8 mouse cellular contexts compared by ENCODE assay signal in the genomic region with DNA sequence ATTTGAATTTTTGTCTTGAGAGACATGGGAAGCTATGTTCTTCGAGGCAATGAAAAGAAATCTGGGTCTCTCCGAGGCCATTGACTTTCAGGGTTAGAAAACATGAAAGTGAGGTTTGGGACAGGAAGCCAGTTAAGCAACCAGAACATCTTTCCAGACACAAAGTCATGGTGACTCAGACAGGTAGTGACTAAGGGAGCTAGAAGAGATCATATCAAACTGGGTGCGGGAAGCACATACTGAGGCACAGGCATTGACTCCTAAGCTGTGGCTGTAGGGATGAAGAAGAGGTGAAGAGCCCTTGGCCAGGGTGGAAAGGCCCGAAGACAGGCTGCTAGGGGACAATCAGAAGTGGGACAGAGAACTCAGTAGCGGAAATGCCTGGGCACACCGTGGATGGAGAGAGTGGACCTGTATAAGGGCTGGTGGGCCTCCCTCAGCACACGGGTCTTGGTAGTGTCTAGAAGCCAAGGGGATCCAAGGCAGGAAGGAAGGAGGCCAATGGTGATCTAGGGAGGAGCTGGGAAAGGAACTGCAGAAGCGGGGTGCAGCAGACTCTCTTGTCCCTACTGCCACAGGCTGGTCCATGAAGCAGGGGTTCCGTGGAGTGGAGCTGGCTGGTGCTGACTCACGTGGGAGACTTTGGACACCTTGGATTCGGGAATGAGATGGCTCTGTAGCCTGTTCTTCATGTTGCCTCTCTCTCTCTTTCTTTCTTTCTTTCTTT. TPM values are rescaled to one million over a fixed set of nuclear protein-coding genes. Genes with fewer than 3 reads are reported as not detected.
A peak's percentile ranks its signal among the peaks of the same experiment; 100 is the strongest.
DNase-seq lines count a peak whose midpoint lies in the region; ATAC-seq and TF ChIP-seq lines count a peak whose summit lies in the region.

No protein-coding gene starts in this region.

- peak overlapping the region; percentile 91 for H3K4me2 ChIP-seq in CH12.LX (ENCODE audit: insufficient read depth, low read depth, poor library complexity, severe bottlenecking)
- peak overlapping the region; percentile 83 for H3K4me2 ChIP-seq in forebrain, embryonic 13.5 days
- peak overlapping the region; percentile 89 for H3K4me2 ChIP-seq in liver, embryonic 13.5 days
- peak overlapping the region; percentile 70 for H3K4me2 ChIP-seq in stomach, postnatal 0 days (replicated peaks; ENCODE audit: low read depth)

- in situ Hi-C loops in CH12.LX (cut with MboI; ENCODE audit: low pct_ligation_motif_present, low pct_unique_long_range_greater_than_20kb, low sequenced_read_pairs) = loop anchor here (5.0 to 25.0 kb wide), 2 partner anchors 85 to 430 kb away; a partner anchor contains a TSS

- H3K27me3 ChIP-seq in erythroblast, embryonic 14.5 days (ENCODE audit: control insufficient read depth) = peaks cover 7% of the 10 kb centered on the region
- peaks cover 13% of the 10 kb centered on the region for H3K27me3 ChIP-seq in CH12.LX (replicated peaks)
- H3K27me3 ChIP-seq in forebrain, embryonic 13.5 days = no peaks in the 10 kb centered on the region
- peaks cover 10% of the 10 kb centered on the region for H3K27me3 ChIP-seq in liver, embryonic 13.5 days
- no peaks in the 10 kb centered on the region for H3K27me3 ChIP-seq in stomach, postnatal 0 days (ENCODE audit: control insufficient read depth, insufficient read depth, low read length)

- no peak for TF ChIP-seq EP300 in CH12.LX (IDR thresholded peaks at IDR 0.05; ENCODE audit: low read length)
- no peak for TF ChIP-seq EP300 in stomach, postnatal 0 days (optimal IDR thresholded peaks at IDR 0.05)

- peak overlapping the region; percentile 98 for H3K9ac ChIP-seq in CH12.LX (ENCODE audit: insufficient read depth, low read depth)
- H3K9ac ChIP-seq in forebrain, embryonic 13.5 days = peak overlapping the region; percentile 98
- peak overlapping the region; percentile 84 for H3K9ac ChIP-seq in liver, embryonic 13.5 days
- peak overlapping the region; percentile 95; the same call in 1 of the 2 replicates for H3K9ac ChIP-seq in stomach, postnatal 0 days (ENCODE audit: low read length)

- WGBS in forebrain, embryonic 13.5 days = 90% methylated on average over 11 of the region's 11 CpGs
- WGBS in liver, embryonic 13.5 days (ENCODE audit: insufficient replicate concordance) = 60% methylated on average over 11 of the region's 11 CpGs
- WGBS in stomach, postnatal 0 days = 75% methylated on average over 11 of the region's 11 CpGs

- H3K79me2 ChIP-seq in CH12.LX (replicated peaks; ENCODE audit: control insufficient read depth, extremely low read depth, insufficient read depth, poor library complexity, severe bottlenecking) = peaks cover 13% of the 10 kb centered on the region

- H3K9me3 ChIP-seq in erythroblast, embryonic 14.5 days (ENCODE audit: control insufficient read depth, low read length) = no peaks in the 10 kb centered on the region
- H3K9me3 ChIP-seq in CH12.LX (replicated peaks; ENCODE audit: low read length) = no peaks in the 10 kb centered on the region
- 0 out of 2 replicates have a peak, but pooled peaks cover 3% of the 10 kb centered on the region for H3K9me3 ChIP-seq in forebrain, embryonic 13.5 days (replicated peaks)
- no peaks in the 10 kb centered on the region for H3K9me3 ChIP-seq in liver, embryonic 13.5 days (replicated peaks)
- no peaks in the 10 kb centered on the region for H3K9me3 ChIP-seq in stomach, postnatal 0 days (ENCODE audit: control insufficient read depth, low read length)

- no peaks in the 10 kb centered on the region for H3K36me3 ChIP-seq in erythroblast, embryonic 14.5 days (ENCODE audit: control insufficient read depth)
- H3K36me3 ChIP-seq in CH12.LX (replicated peaks in 1 of 2; ENCODE audit: control insufficient read depth in 1 of 2, insufficient read depth in 1 of 2, low read length in 1 of 2) = peaks cover 0 to 5% of the 10 kb centered on the region in 2 experiments
- peaks cover 18% of the 10 kb centered on the region for H3K36me3 ChIP-seq in forebrain, embryonic 13.5 days (ENCODE audit: poor library complexity, severe bottlenecking)
- H3K36me3 ChIP-seq in liver, embryonic 13.5 days = no peaks in the 10 kb centered on the region
- no peaks in the 10 kb centered on the region for H3K36me3 ChIP-seq in stomach, postnatal 0 days (ENCODE audit: control insufficient read depth, insufficient read depth, low read length)

- no peak for TF ChIP-seq CTCF in CH12.LX (conservative IDR thresholded peaks at IDR 0.05 in 1 of 2, IDR thresholded peaks at IDR 0.05 in 1 of 2; ENCODE audit: low read depth in 2 of 2, low read length in 2 of 2)
- no peak for TF ChIP-seq CTCF in stomach, postnatal 0 days (IDR thresholded peaks at IDR 0.05; ENCODE audit: low read depth)

- H3K27ac ChIP-seq in CH12.LX (ENCODE audit: insufficient read depth, low read depth) = peak overlapping the region; percentile 95
- H3K27ac ChIP-seq in forebrain, embryonic 13.5 days = peak overlapping the region; percentile 54
- H3K27ac ChIP-seq in liver, embryonic 13.5 days = peak overlapping the region; percentile 75; the same call in 1 of the 2 replicates
- H3K27ac ChIP-seq in stomach, postnatal 0 days (replicated peaks) = peak overlapping the region; percentile 94; the same call in 1 of the 2 replicates

- peaks cover 28% of the 10 kb centered on the region for H3K4me1 ChIP-seq in erythroblast, embryonic 14.5 days (ENCODE audit: control insufficient read depth)
- peaks cover 0 to 32% of the 10 kb centered on the region in 2 experiments; a peak in 2 of 4 replicates for H3K4me1 ChIP-seq in CH12.LX (ENCODE audit: control insufficient read depth in 1 of 2, insufficient read depth in 2 of 2)
- peaks cover 55% of the 10 kb centered on the region for H3K4me1 ChIP-seq in forebrain, embryonic 13.5 days
- H3K4me1 ChIP-seq in liver, embryonic 13.5 days (replicated peaks) = peaks cover 27% of the 10 kb centered on the region
- no peaks in the 10 kb centered on the region; the same call in none of the 2 replicates for H3K4me1 ChIP-seq in stomach, postnatal 0 days (replicated peaks; ENCODE audit: control insufficient read depth, insufficient read depth)

- peak overlapping the region; percentile 82 for H3K4me3 ChIP-seq in erythroblast, embryonic 14.5 days (replicated peaks)
- peak overlapping the region; percentile 69 to 100 (median 91) for H3K4me3 ChIP-seq in CH12.LX (replicated peaks in 1 of 3; ENCODE audit: low read depth in 2 of 3, low read length in 2 of 3, poor library complexity in 1 of 3)
- peak overlapping the region; percentile 99 for H3K4me3 ChIP-seq in forebrain, embryonic 13.5 days
- peak overlapping the region; percentile 90 for H3K4me3 ChIP-seq in liver, embryonic 13.5 days (replicated peaks)
- H3K4me3 ChIP-seq in stomach, postnatal 0 days (ENCODE audit: low read depth, low read length) = no peak overlapping the region; the same call in 1 of the 2 replicates

- peak; percentile 71 for TF ChIP-seq POLR2A in CH12.LX (IDR thresholded peaks at IDR 0.05; ENCODE audit: low read depth, low read length)

- DNase-seq in CH12.LX (ENCODE audit: extremely low read depth) = peak; percentile 90
- no peak for DNase-seq in liver, embryonic 13.5 days
- DNase-seq in stomach, postnatal 0 days (ENCODE audit: low spot score) = no peak
- DNase-seq in left cerebral cortex, adult 18-20 months (ENCODE audit: low spot score in 2 of 2) = no peak
- no peak for DNase-seq in thymus, postnatal 0 days (ENCODE audit: low spot score)

- no peak for TF ChIP-seq RAD21 in CH12.LX (IDR thresholded peaks at IDR 0.05; ENCODE audit: low read depth, low read length)

- ATAC-seq in erythroblast, adult 5-6 weeks (replicated peaks; ENCODE audit: low FRiP score, poor library complexity, severe bottlenecking) = no peak
- no peak for ATAC-seq in forebrain, embryonic 13.5 days
- no peak for ATAC-seq in liver, embryonic 13.5 days (ENCODE audit: low read depth)
- ATAC-seq in stomach, postnatal 0 days (ENCODE audit: low FRiP score, low TSS enrichment) = 0 out of 2 replicates have a peak, but pooled peaks have one; percentile 35

- dilution Hi-C loops in CH12.LX (cut with MboI; ENCODE audit: extremely low pct_ligation_motif_present, extremely low pct_unique_long_range_greater_than_20kb, low sequenced_read_pairs) = no loop called here

TF ChIP-seq in CH12.LX, 34 proteins besides CTCF, POLR2A, EP300 and RAD21 (continues in another document):
- TF ChIP-seq TBP (conservative IDR thresholded peaks at IDR 0.05; ENCODE audit: low read depth, low read length) (peak; percentile 65; the same call in 1 of the 2 replicates), E2F4 (IDR thresholded peaks at IDR 0.05; ENCODE audit: insufficient replicate concordance, low read depth, low read length) (0 out of 2 replicates have a peak, but pooled peaks have one; percentile 44), GABPA (IDR thresholded peaks at IDR 0.05; ENCODE audit: insufficient replicate concordance, low read depth, low read length) (no peak; the same call in 1 of the 2 replicates), SIN3A (IDR thresholded peaks at IDR 0.05; ENCODE audit: low read length) (peak; percentile 61; the same call in 1 of the 2 replicates)

RNA-seq across cellular contexts. Expression of a gene that starts 3.7 kb away (rescaled TPM):
- polyA plus RNA-seq in erythroblast, embryonic 14.5 days (2012) = 0.66 and 0.85 TPM in 2 replicates
- 6.9 and 11.5 TPM in 2 replicates for total RNA-seq in erythroblast, adult 5-6 weeks (2015; ENCODE audit: low replicate concordance)
- 3.0 and 3.5 TPM in 2 replicates for total RNA-seq in erythroblast, adult 5-6 weeks (2017; ENCODE audit: low replicate concordance)
- total RNA-seq in CH12.LX (2012; rRNA removed) = 10.7 and 14.0 TPM in 2 replicates
- total RNA-seq in CH12.LX (2014; rRNA removed) = 15.3 and 16.0 TPM in 2 replicates
- 18.9 and 19.3 TPM in 2 replicates for polyA plus RNA-seq in CH12.LX (2012; ENCODE audit: insufficient read length, low read depth)
- polyA plus RNA-seq in forebrain, embryonic 13.5 days (2015; fragmentation: Nextera tagmentation; extraction: Ambion mirVana) = 161 and 187 TPM in 2 replicates
- polyA plus RNA-seq in liver, embryonic 13.5 days (2015; fragmentation: Nextera tagmentation; extraction: Ambion mirVana) = 9.5 and 10.1 TPM in 2 replicates
- 28.9 and 30.0 TPM in 2 replicates for polyA plus RNA-seq in stomach, postnatal 0 days (2015; fragmentation: Nextera tagmentation; extraction: Ambion mirVana)
- total RNA-seq in left cerebral cortex, adult 18-20 months (2021) = 100 to 1,000 TPM; 116 to 117 TPM
- polyA plus RNA-seq in thymus, postnatal 0 days (2015; fragmentation: Nextera tagmentation; extraction: Ambion mirVana) = 27.8 and 28.6 TPM in 2 replicates

RNA-seq across cellular contexts. Expression of a gene that starts 7.5 kb away (rescaled TPM):
- 0.03 TPM in 1 of 2 replicates, not detected in the other for polyA plus RNA-seq in erythroblast, embryonic 14.5 days (2012)
- total RNA-seq in erythroblast, adult 5-6 weeks (2015; ENCODE audit: low replicate concordance) = not detected in 2 replicates
- not detected in 2 replicates for total RNA-seq in erythroblast, adult 5-6 weeks (2017; ENCODE audit: low replicate concordance)
- 0.38 and 0.76 TPM in 2 replicates for total RNA-seq in CH12.LX (2012; rRNA removed)
- not detected in 2 replicates for total RNA-seq in CH12.LX (2014; rRNA removed)
- 0.19 and 0.84 TPM in 2 replicates for polyA plus RNA-seq in CH12.LX (2012; ENCODE audit: insufficient read length, low read depth)
- 6,508 and 7,407 TPM in 2 replicates for polyA plus RNA-seq in forebrain, embryonic 13.5 days (2015; fragmentation: Nextera tagmentation; extraction: Ambion mirVana)
- polyA plus RNA-seq in liver, embryonic 13.5 days (2015; fragmentation: Nextera tagmentation; extraction: Ambion mirVana) = 34.5 and 35.9 TPM in 2 replicates
- polyA plus RNA-seq in stomach, postnatal 0 days (2015; fragmentation: Nextera tagmentation; extraction: Ambion mirVana) = 137 and 150 TPM in 2 replicates
- total RNA-seq in left cerebral cortex, adult 18-20 months (2021) = 100 to 1,000 TPM; 193 to 292 TPM
- polyA plus RNA-seq in thymus, postnatal 0 days (2015; fragmentation: Nextera tagmentation; extraction: Ambion mirVana) = 4.4 TPM in 2 replicates

Comparison
In these comparisons a context has a peak if more than half of its experiments do, and no peak if none do; other contexts are left out.
1. RNA of a gene that starts 7.5 kb away (polyA plus RNA-seq): 6,508 to 7,407 TPM in forebrain, embryonic 13.5 days; 137 to 150 TPM in stomach, postnatal 0 days, 34.5 to 35.9 TPM in liver, embryonic 13.5 days, 4.4 TPM in thymus, postnatal 0 days, 0.19 to 0.84 TPM in CH12.LX and 0.03 TPM in erythroblast, embryonic 14.5 days; every median in the first group is over 10 times any median in the second.
2. Peak in every context shown above with its lines, with median percentiles within 50 percentile points of each other: H3K27ac ChIP-seq, H3K4me2 ChIP-seq and H3K9ac ChIP-seq.